Mouse (Mus musculus) liver, postnatal 0 days (tissue): ENCODE measurements around the gene Cyfip1. TPM values are rescaled to one million over a fixed set of nuclear protein-coding genes. Genes with fewer than 3 reads are reported as not detected.

Source experiments
- ATAC-seq: fragments of 200-750 bp; cut with Nextera tagmentation; 2 replicates; pipeline ENCODE4 v1.8.0; 2017; ENCODE audit warnings: mild to moderate bottlenecking, moderate library complexity
- DNase-seq: peaks from one replicate; pipeline ENCODE4 v3.0.0-alpha.2; 2016
- H3K27ac ChIP-seq: fragments of 300-500 bp; sonication (generic); 2 replicates; pipeline ENCODE4 v1.5.1; 2014; ENCODE audit warnings: antibody characterized with exemption, moderate library complexity, mild to moderate bottlenecking, low read depth
- H3K27me3 ChIP-seq: fragments of 300-500 bp; sonication (generic); 2 replicates; pipeline ENCODE4 v1.6.1; 2014; ENCODE audit warnings: low read length, control low read depth, mixed read lengths; ENCODE audit not compliant: insufficient read depth
- H3K36me3 ChIP-seq: fragments of 300-500 bp; sonication (generic); replicated peaks from 2 replicates; pipeline ENCODE4 v1.6.1; 2014; ENCODE audit warnings: mild to moderate bottlenecking, control low read depth, low read length, moderate library complexity, mixed read lengths; ENCODE audit not compliant: insufficient read depth
- H3K4me1 ChIP-seq: fragments of 300-500 bp; sonication (generic); 2 replicates; pipeline ENCODE4 v1.6.1; 2014; ENCODE audit warnings: antibody characterized with exemption, mild to moderate bottlenecking, control low read depth; ENCODE audit not compliant: insufficient read depth
- H3K4me2 ChIP-seq: fragments of 300-500 bp; sonication (generic); 2 replicates; pipeline ENCODE4 v1.6.1; 2014; ENCODE audit warnings: low read depth, mild to moderate bottlenecking, low read length, moderate library complexity, mixed read lengths
- H3K4me3 ChIP-seq: fragments of 300-500 bp; sonication (generic); 2 replicates; pipeline ENCODE4 v1.5.1; 2014; ENCODE audit warnings: low read depth, low read length
- H3K9ac ChIP-seq: fragments of 300-500 bp; sonication (generic); replicated peaks from 2 replicates; pipeline ENCODE4 v1.6.1; 2014; ENCODE audit warnings: mild to moderate bottlenecking, moderate library complexity
- H3K9me3 ChIP-seq: fragments of 300-500 bp; sonication (generic); 2 replicates; pipeline ENCODE4 v1.6.1; 2016; ENCODE audit warnings: mild to moderate bottlenecking, control low read depth, low read length, mixed read lengths
- CTCF ChIP-seq: sonication (generic); IDR thresholded peaks from 2 replicates; pipeline ENCODE4 v1.5.1; 2016; ENCODE audit warnings: antibody characterized with exemption, low read depth
- EP300 ChIP-seq: IDR thresholded peaks from 2 replicates; pipeline ENCODE4 v1.6.1; 2016; ENCODE audit warnings: antibody characterized with exemption, low read depth, mild to moderate bottlenecking
- WGBS: fragments of 180-500 bp; shearing (Covaris S2); extraction: QIAGEN DNeasy Blood & Tissue Kit; methylation state at CpG from one replicate; pipeline ENCODE4 v1.1.7; 2014; ENCODE audit not compliant: insufficient replicate concordance; 5-methylcytosine and 5-hydroxymethylcytosine counted together
- polyA plus RNA-seq: library from polyadenylated mRNA; unstranded; fragments of >200 nt; fragmentation: Nextera tagmentation; extraction: Ambion mirVana; gene quantifications from 2 replicates; pipeline ENCODE4 v1.2.1, GENCODE M21; 2015

The Cyfip1 gene
- polyA plus RNA-seq, 1 experiment from 2014 or later: 14.3 TPM

- no peaks in the 10 kb centered on the region for H3K36me3 ChIP-seq
- TF ChIP-seq EP300 (no peak), CTCF (no peak)
- ATAC-seq: no peak
- no peak overlapping the region for H3K27ac ChIP-seq
- DNase-seq: no peak
- no peak overlapping the region for H3K4me3 ChIP-seq
- no peak overlapping the region for H3K9ac ChIP-seq
- no peaks in the 10 kb centered on the region for H3K27me3 ChIP-seq
- H3K4me2 ChIP-seq: no peak overlapping the region
- H3K4me1 ChIP-seq: peaks cover 20% of the 10 kb centered on the region
- WGBS: 49% methylated on average over 3 of the region's 3 CpGs
- no peaks in the 10 kb centered on the region for H3K9me3 ChIP-seq
Measured at GRCm38 (mm10) chr7:55966866-55967460, 125.4 kb downstream of the Cyfip1 start.

DNA sequence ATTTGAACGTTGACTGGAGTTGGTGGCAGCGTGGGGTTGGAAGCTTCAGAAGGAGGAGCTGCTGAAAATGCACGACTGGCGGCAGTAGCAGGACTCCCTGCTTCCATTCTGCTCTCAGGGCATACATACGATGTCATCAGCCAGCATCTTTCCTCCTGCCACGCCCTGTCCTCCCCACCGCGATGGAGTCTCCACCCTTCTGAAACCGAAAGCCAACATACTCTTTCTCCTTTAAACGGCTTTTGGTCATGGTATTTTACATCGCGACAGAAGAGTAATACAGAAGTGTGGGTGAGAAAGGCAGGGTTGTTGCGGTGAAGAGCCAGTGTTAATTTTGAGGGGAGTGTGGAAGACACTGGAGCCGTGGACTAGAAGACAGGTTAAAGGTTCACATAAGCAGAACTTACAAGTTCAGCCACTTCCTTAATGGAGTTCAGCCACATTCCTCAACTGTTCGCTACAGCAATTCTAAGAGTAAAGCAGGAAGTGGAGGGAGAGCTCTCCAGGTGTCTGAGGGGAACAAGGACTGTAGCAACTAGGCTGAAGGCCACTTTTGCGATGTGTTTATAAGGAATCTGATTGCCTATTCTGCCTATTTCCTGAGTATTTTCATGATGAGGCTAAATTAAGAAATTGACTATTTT lies 126.8 kb downstream of the Cyfip1 start:
- Histone ChIP-seq H3K36me3 (no peaks in the 10 kb centered on the region), H3K27ac (peak overlapping the region; percentile 64), H3K9ac (peak overlapping the region; percentile 63), H3K27me3 (no peaks in the 10 kb centered on the region), H3K4me2 (peak overlapping the region; percentile 60), H3K4me3 (peak overlapping the region; percentile 41), H3K9me3 (no peaks in the 10 kb centered on the region), H3K4me1 (peaks cover 11% of the 10 kb centered on the region)
- no peak for TF ChIP-seq EP300
- no peak for TF ChIP-seq CTCF
- WGBS: 18% methylated on average over 16 of the region's 16 CpGs
- peak; percentile 71 for DNase-seq
- ATAC-seq: peak; percentile 89

DNA sequence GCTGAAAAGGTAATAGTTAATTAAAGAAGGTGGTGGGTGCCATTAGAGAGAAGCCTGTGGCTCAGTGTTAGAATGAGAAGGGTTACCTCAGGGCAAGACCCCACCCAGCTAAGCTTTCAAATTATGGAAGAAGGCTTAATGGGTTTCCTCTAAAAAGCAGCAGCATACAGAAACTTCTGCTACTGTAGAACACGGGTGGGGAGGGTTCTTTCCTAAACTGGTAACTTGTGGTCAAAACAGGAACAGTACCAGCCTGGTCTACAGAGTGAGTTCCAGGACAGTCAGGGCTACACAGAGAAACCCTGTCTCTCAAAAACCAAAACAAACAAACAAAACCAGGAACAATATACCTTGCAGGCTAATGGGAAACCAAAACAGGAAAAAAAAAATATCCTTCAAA lies 127.9 kb downstream of the Cyfip1 start:
- TF ChIP-seq EP300 (no peak), CTCF (no peak)
- Histone ChIP-seq H3K4me1 (peaks cover 11% of the 10 kb centered on the region), H3K9ac (no peak overlapping the region), H3K4me2 (no peak overlapping the region; the same call in 1 of the 2 replicates), H3K27me3 (no peaks in the 10 kb centered on the region), H3K9me3 (no peaks in the 10 kb centered on the region; the same call in 1 of the 2 replicates), H3K36me3 (no peaks in the 10 kb centered on the region), H3K27ac (peak overlapping the region; percentile 19), H3K4me3 (no peak overlapping the region)
- ATAC-seq (no peak), DNase-seq (no peak)
- WGBS: 50% methylated on average over 1 of the region's 1 CpGs

DNA sequence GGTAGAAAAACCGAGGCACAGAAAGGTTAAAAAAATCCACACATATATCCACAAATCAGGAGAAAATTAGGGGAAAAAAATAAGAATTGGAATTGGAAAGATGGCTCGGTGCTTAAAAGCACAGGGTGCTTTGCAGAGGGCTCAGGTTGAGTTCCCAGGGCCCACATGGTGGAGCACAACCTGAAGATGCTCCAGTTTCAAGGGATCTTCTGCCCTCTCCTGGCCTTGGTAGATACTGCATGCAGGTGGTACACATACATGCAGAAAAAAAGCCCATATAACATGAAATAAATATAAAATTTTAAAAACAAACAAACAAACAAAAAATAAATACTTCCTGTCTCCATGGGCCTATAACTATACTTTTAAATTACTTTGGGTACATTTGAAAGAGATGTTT lies 132.9 kb downstream of the Cyfip1 start:
- Histone ChIP-seq H3K4me2 (no peak overlapping the region), H3K4me3 (no peak overlapping the region), H3K4me1 (no peaks in the 10 kb centered on the region), H3K27ac (no peak overlapping the region), H3K9ac (no peak overlapping the region), H3K9me3 (no peaks in the 10 kb centered on the region; the same call in 1 of the 2 replicates), H3K36me3 (peaks cover 4% of the 10 kb centered on the region; the same call in 1 of the 2 replicates), H3K27me3 (no peaks in the 10 kb centered on the region)
- DNase-seq (no peak), ATAC-seq (no peak)
- TF ChIP-seq CTCF (peak; percentile 46), EP300 (no peak)
- WGBS: 95% methylated on average over 2 of the region's 2 CpGs

- Histone ChIP-seq H3K4me2 (no peak overlapping the region), H3K36me3 (peaks cover 14% of the 10 kb centered on the region), H3K4me1 (peaks cover 10% of the 10 kb centered on the region; the same call in 1 of the 2 replicates), H3K4me3 (no peak overlapping the region), H3K9me3 (no peaks in the 10 kb centered on the region), H3K9ac (no peak overlapping the region), H3K27me3 (no peaks in the 10 kb centered on the region), H3K27ac (peak overlapping the region; percentile 4; the same call in 1 of the 2 replicates)
- ATAC-seq (peak; percentile 62), DNase-seq (no peak)
- 71% methylated on average over 2 of the region's 2 CpGs for WGBS
- TF ChIP-seq CTCF (no peak), EP300 (peak; percentile 67; the same call in 1 of the 2 replicates)
Measured at GRCm38 (mm10) chr7:55981511-55981910, 140.0 kb downstream of the Cyfip1 start.

Other genes with a start within 250 kb of the Cyfip1 start
- 0.50 and 0.54 TPM in 2 replicates for gene Siglech, start 73.6 kb upstream of the Cyfip1 start, polyA plus RNA-seq
- 4.4 and 5.5 TPM in 2 replicates for gene Tubgcp5, start 47.6 kb upstream of the Cyfip1 start, polyA plus RNA-seq
- gene Nipa2, start 120.7 kb downstream of the Cyfip1 start, polyA plus RNA-seq: 22.7 and 23.9 TPM in 2 replicates
- 3.8 and 4.5 TPM in 2 replicates for gene Nipa1, start 178.2 kb downstream of the Cyfip1 start, polyA plus RNA-seq
- gene Herc2, start 208.5 kb downstream of the Cyfip1 start, polyA plus RNA-seq: 7.1 and 8.8 TPM in 2 replicates